Mouse (Mus musculus) CD4-positive helper T cell, adult 2 months (primary cell): Measurements from ENCODE around the gene Baiap2.

Experiments used
- DNase-seq: peaks from one replicate; pipeline ENCODE4 v3.0.0-alpha.2; 2012; ENCODE audit warnings: low read depth, missing footprints, low spot score

The Baiap2 gene

GRCm38 (mm10) chr11:119947426-119947825 is 4.9 kb downstream of the Baiap2 start:
- DNase-seq = no peak

- no peak for DNase-seq
Measured at GRCm38 (mm10) chr11:119947897-119948296, 5.3 kb downstream of the Baiap2 start.

- no peak for DNase-seq
Measured at GRCm38 (mm10) chr11:119948305-119948704, 5.7 kb downstream of the Baiap2 start.

- DNase-seq = no peak
Measured at GRCm38 (mm10) chr11:119948803-119949202, 6.2 kb downstream of the Baiap2 start.

GRCm38 (mm10) chr11:119950535-119950934 is 8.0 kb downstream of the Baiap2 start:
- no peak for DNase-seq

GRCm38 (mm10) chr11:119951326-119951725 is 8.8 kb downstream of the Baiap2 start:
- DNase-seq = no peak

- no peak for DNase-seq
Measured at GRCm38 (mm10) chr11:119952429-119953224, 10.1 kb downstream of the Baiap2 start.

- no peak for DNase-seq
Measured at GRCm38 (mm10) chr11:119954233-119954632, 11.7 kb downstream of the Baiap2 start.

GRCm38 (mm10) chr11:119954749-119955337 is 12.3 kb downstream of the Baiap2 start:
- DNase-seq = no peak

- no peak for DNase-seq
Measured at GRCm38 (mm10) chr11:119955432-119955831, 12.9 kb downstream of the Baiap2 start.

- no peak for DNase-seq
Measured at GRCm38 (mm10) chr11:119956590-119956989, 14.0 kb downstream of the Baiap2 start.

GRCm38 (mm10) chr11:119958856-119959255 is 16.3 kb downstream of the Baiap2 start:
- no peak for DNase-seq

- DNase-seq = no peak
Measured at GRCm38 (mm10) chr11:119959714-119960113, 17.2 kb downstream of the Baiap2 start.

- DNase-seq = no peak
Measured at GRCm38 (mm10) chr11:119960671-119961070, 18.1 kb downstream of the Baiap2 start.

GRCm38 (mm10) chr11:119961511-119961910 is 18.9 kb downstream of the Baiap2 start:
- no peak for DNase-seq

GRCm38 (mm10) chr11:119965053-119965452 is 22.5 kb downstream of the Baiap2 start:
- DNase-seq = no peak

- DNase-seq = no peak
Measured at GRCm38 (mm10) chr11:119966294-119966693, 23.7 kb downstream of the Baiap2 start.

- DNase-seq = no peak
Measured at GRCm38 (mm10) chr11:119967401-119967800, 24.8 kb downstream of the Baiap2 start.

GRCm38 (mm10) chr11:119967892-119968291 is 25.3 kb downstream of the Baiap2 start:
- DNase-seq = no peak

GRCm38 (mm10) chr11:119970021-119970851 is 27.7 kb downstream of the Baiap2 start:
- DNase-seq = no peak

- DNase-seq = no peak
Measured at GRCm38 (mm10) chr11:119973789-119974188, 31.2 kb downstream of the Baiap2 start.
